Mouse (Mus musculus) MEL (cell line): ENCODE measurements around the gene Ccnyl1. TPM values are rescaled to one million over a fixed set of nuclear protein-coding genes. Genes with fewer than 3 reads are reported as not detected.

Experiments used
- DNase-seq: peaks from one replicate; pipeline ENCODE4 v3.0.0; 2011; ENCODE audit warnings: low read depth, low spot score
- H3K27ac ChIP-seq: 2 replicates; pipeline ENCODE4 v1.5.1; 2012; ENCODE audit warnings: low read depth, mild to moderate bottlenecking, control low read depth, low read length, moderate library complexity; ENCODE audit not compliant: control insufficient read depth
- H3K27me3 ChIP-seq, 2 experiments: fragments of 150-350 bp in 1 of 2; sonication (generic) in 1 of 2; 2 replicates each; pipeline ENCODE4 v1.6.1; 2012; ENCODE audit warnings: low read length in 2 of 2, mild to moderate bottlenecking in 2 of 2, improper control_type of control experiment in 1 of 2, moderate library complexity in 1 of 2; ENCODE audit not compliant: insufficient read depth in 2 of 2, control insufficient read depth in 1 of 2
- H3K36me3 ChIP-seq, 2 experiments: 2 replicates each; pipeline ENCODE4 v1.6.1; 2012 to 2014; ENCODE audit warnings: low read length in 2 of 2, improper control_type of control experiment in 1 of 2, inconsistent platforms in 1 of 2, mild to moderate bottlenecking in 1 of 2; ENCODE audit not compliant: insufficient read depth in 2 of 2, control insufficient read depth in 1 of 2
- H3K4me1 ChIP-seq, 2 experiments: fragments of 150-350 bp in 1 of 2; sonication (generic) in 1 of 2; 2 replicates each; pipeline ENCODE4 v1.6.1; 2012; ENCODE audit warnings: low read length in 2 of 2, improper control_type of control experiment in 1 of 2, mild to moderate bottlenecking in 1 of 2; ENCODE audit not compliant: insufficient read depth in 2 of 2, control insufficient read depth in 1 of 2
- H3K4me3 ChIP-seq, 2 experiments: fragments of 150-350 bp in 1 of 2; sonication (generic) in 1 of 2; 2 replicates each; pipeline ENCODE4 v1.5.1; 2012; ENCODE audit warnings: low read depth in 2 of 2, low read length in 2 of 2, mild to moderate bottlenecking in 2 of 2, moderate library complexity in 2 of 2, control low read depth in 1 of 2, improper control_type of control experiment in 1 of 2; ENCODE audit not compliant: control insufficient read depth in 1 of 2, insufficient read depth in 1 of 2
- H3K79me2 ChIP-seq: 2 replicates; pipeline ENCODE4 v1.6.1; 2012; ENCODE audit warnings: mild to moderate bottlenecking, low read length, moderate library complexity; ENCODE audit not compliant: control insufficient read depth, poor library complexity, insufficient read depth
- H3K9ac ChIP-seq: 2 replicates; pipeline ENCODE4 v1.6.1; 2012; ENCODE audit warnings: low read depth, mild to moderate bottlenecking, control low read depth, low read length, moderate library complexity; ENCODE audit not compliant: control insufficient read depth, poor library complexity, severe bottlenecking
- H3K9me3 ChIP-seq: fragments of 150-350 bp; sonication (generic); replicated peaks from 2 replicates; pipeline ENCODE4 v1.6.1; 2012; ENCODE audit warnings: mild to moderate bottlenecking, low read length, improper control_type of control experiment, moderate library complexity; ENCODE audit not compliant: insufficient read depth
- BHLHE40 ChIP-seq: IDR thresholded peaks from 2 replicates; pipeline ENCODE4 v1.6.1; 2012; ENCODE audit warnings: low read depth, mild to moderate bottlenecking, inconsistent platforms, low read length, improper control_type of control experiment, borderline replicate concordance
- CHD2 ChIP-seq: IDR thresholded peaks from 2 replicates; pipeline ENCODE4 v1.6.1; 2011; ENCODE audit warnings: low read length, improper control_type of control experiment
- E2F4 ChIP-seq: IDR thresholded peaks from 2 replicates; pipeline ENCODE4 v1.6.1; 2011; ENCODE audit warnings: low read depth, low read length, improper control_type of control experiment, borderline replicate concordance
- EP300 ChIP-seq, 2 experiments: IDR thresholded peaks; 2 replicates each; pipeline ENCODE4 v1.6.1; 2011; ENCODE audit warnings: improper control_type of control experiment in 2 of 2, low read length in 2 of 2, low read depth in 1 of 2, mild to moderate bottlenecking in 1 of 2
- GATA1 ChIP-seq: IDR thresholded peaks from 2 replicates; pipeline ENCODE4 v1.6.1; 2011; ENCODE audit warnings: low read depth, low read length, improper control_type of control experiment
- MAZ ChIP-seq: IDR thresholded peaks from 2 replicates; pipeline ENCODE4 v1.6.1; 2012; ENCODE audit warnings: low read depth, mild to moderate bottlenecking, inconsistent platforms, low read length, improper control_type of control experiment
- MYC ChIP-seq: IDR thresholded peaks from 2 replicates; pipeline ENCODE4 v1.6.1; 2011; ENCODE audit warnings: low read depth, mild to moderate bottlenecking, low read length, improper control_type of control experiment, moderate library complexity
- NRF1 ChIP-seq: IDR thresholded peaks from 2 replicates; pipeline ENCODE4 v1.6.1; 2014; ENCODE audit warnings: low read depth, mild to moderate bottlenecking, inconsistent platforms, low read length, improper control_type of control experiment, moderate library complexity; ENCODE audit not compliant: poor library complexity, insufficient read depth, severe bottlenecking
- POLR2A ChIP-seq, 2 experiments: IDR thresholded peaks; 2 replicates each; pipeline ENCODE4 v1.6.1; 2011 to 2012; ENCODE audit warnings: low read length in 2 of 2, mild to moderate bottlenecking in 2 of 2, control low read depth in 1 of 2, improper control_type of control experiment in 1 of 2, low read depth in 1 of 2, moderate library complexity in 1 of 2; ENCODE audit not compliant: control insufficient read depth in 1 of 2, insufficient read depth in 1 of 2, poor library complexity in 1 of 2
- POLR2AphosphoS2 ChIP-seq: IDR thresholded peaks from 2 replicates; pipeline ENCODE4 v1.6.1; 2011; ENCODE audit warnings: low read length, improper control_type of control experiment
- RAD21 ChIP-seq: IDR thresholded peaks from 2 replicates; pipeline ENCODE4 v1.6.1; 2011; ENCODE audit warnings: mild to moderate bottlenecking, low read depth, low read length, improper control_type of control experiment
- RCOR1 ChIP-seq: IDR thresholded peaks from 2 replicates; pipeline ENCODE4 v1.6.1; 2012; ENCODE audit warnings: low read depth, mild to moderate bottlenecking, inconsistent platforms, low read length, improper control_type of control experiment
- SIN3A ChIP-seq: IDR thresholded peaks from 2 replicates; pipeline ENCODE4 v1.6.1; 2012; ENCODE audit warnings: low read length, improper control_type of control experiment, inconsistent platforms
- TAL1 ChIP-seq: IDR thresholded peaks from 2 replicates; pipeline ENCODE4 v1.6.1; 2012; ENCODE audit warnings: mild to moderate bottlenecking, inconsistent platforms, low read length, moderate library complexity, mixed read lengths
- TCF12 ChIP-seq: IDR thresholded peaks from 2 replicates; pipeline ENCODE4 v1.6.1; 2014; ENCODE audit warnings: low read depth, mild to moderate bottlenecking, inconsistent platforms, low read length, improper control_type of control experiment, moderate library complexity
- USF1 ChIP-seq: IDR thresholded peaks from 2 replicates; pipeline ENCODE4 v1.6.1; 2014; ENCODE audit warnings: low read depth, mild to moderate bottlenecking, inconsistent platforms, low read length, improper control_type of control experiment, moderate library complexity
- ZKSCAN1 ChIP-seq: IDR thresholded peaks from 2 replicates; pipeline ENCODE4 v1.6.1; 2012; ENCODE audit warnings: low read depth, mild to moderate bottlenecking, inconsistent platforms, low read length, improper control_type of control experiment, moderate library complexity
- ZNF384 ChIP-seq: IDR thresholded peaks from 2 replicates; pipeline ENCODE4 v1.6.1; 2012; ENCODE audit warnings: low read depth, mild to moderate bottlenecking, inconsistent platforms, low read length, improper control_type of control experiment
- polyA plus RNA-seq, 2 experiments: library from polyadenylated mRNA; stranded (reverse) in 1 of 2; unstranded in 1 of 2; fragments of >175 nt in 1 of 2; fragments of >200 nt in 1 of 2; gene quantifications; 2 replicates each; pipeline versions ENCODE4 v1.2.1 to v1.2.4; 2012; ENCODE audit warnings: low replicate concordance in 2 of 2, low read depth in 1 of 2; ENCODE audit not compliant: insufficient read length in 2 of 2, insufficient read depth in 1 of 2, missing spikeins in 1 of 2
- total RNA-seq: library from RNA; depleted of rRNA; stranded (reverse); fragments of 300-350 nt; gene quantifications from 2 replicates; pipeline ENCODE4 v1.2.3, GENCODE M21; 2012

Gene Ccnyl1
- total and polyA plus RNA-seq, 3 experiments: 3.0 to 18.1 TPM; not detected in 1

DNA sequence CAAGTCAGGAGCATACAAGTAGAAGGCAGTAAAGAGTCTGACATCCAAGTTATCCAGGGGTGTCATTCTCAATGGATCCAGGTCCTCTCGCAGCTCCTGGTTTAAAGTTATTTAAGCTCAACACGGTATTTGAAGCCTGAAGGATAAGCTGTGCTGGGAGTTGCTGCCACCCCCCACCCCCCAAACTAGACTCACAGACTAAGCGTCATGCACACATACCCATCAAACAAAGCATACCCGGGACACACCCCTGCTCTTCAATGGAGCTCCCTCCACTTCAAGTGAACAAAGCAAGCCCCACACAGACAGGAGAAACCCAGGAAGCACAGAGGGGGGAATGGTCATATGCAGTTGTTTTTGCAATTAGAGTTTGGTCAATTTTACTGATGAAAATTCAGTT lies 39.8 kb downstream of the Ccnyl1 start:
- DNase-seq: no peak
- Histone ChIP-seq H3K27ac (no peak overlapping the region), H3K27me3 (no peaks in the 10 kb centered on the region), H3K9me3 (no peaks in the 10 kb centered on the region), H3K4me3 (no peak overlapping the region), H3K4me1 (peaks cover 11 to 23% of the 10 kb centered on the region in 2 experiments), H3K79me2 (no peaks in the 10 kb centered on the region), H3K9ac (no peak overlapping the region), H3K36me3 (peaks cover 0 to 17% of the 10 kb centered on the region in 2 experiments; a peak in 2 of 4 replicates)
- no peak for TF ChIP-seq CHD2
- no peak for TF ChIP-seq POLR2A (IDR thresholded peaks at IDR 0.05; ENCODE audit: control insufficient read depth in 1 of 2, insufficient read depth in 1 of 2, low read depth in 1 of 2, low read length in 2 of 2, poor library complexity in 1 of 2)
- no peak for TF ChIP-seq MYC
- no peak for TF ChIP-seq TAL1
- no peak for TF ChIP-seq MAZ
- TF ChIP-seq POLR2AphosphoS2: no peak
- no peak for TF ChIP-seq BHLHE40
- no peak for TF ChIP-seq GATA1
- no peak for TF ChIP-seq SIN3A
- no peak for TF ChIP-seq USF1

DNA sequence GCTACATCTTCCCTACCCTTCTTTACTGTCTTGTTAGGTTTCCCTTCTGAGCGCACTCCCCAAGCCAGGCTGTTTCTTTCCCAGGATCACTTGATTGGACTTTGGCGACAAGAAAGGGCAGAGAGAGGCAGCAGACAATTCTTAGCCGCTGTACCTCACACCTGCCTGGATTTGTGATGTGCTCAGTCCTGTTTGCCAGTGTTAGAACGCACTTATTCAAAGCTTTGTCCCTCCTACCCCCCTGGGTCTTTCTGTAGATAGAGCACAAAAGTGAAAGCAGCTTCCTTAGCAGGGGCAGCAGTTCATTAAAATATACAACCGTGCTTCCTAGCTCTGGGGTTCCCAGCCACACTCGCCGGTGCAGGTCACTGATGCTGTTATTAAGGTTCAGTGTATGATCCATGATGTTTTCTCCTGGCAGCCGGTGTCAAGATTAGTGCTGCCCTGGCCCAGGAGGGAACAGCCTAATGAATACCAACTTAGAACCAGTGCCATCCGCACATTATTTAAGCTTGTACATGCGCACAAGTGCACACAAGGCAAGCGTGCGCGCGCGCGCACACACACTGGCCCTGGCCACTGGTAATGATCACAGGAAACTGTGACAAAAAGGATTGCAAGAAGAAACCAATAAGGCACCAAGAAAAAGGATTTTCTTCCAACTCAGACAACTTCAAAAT lies 41.2 kb downstream of the Ccnyl1 start:
- Histone ChIP-seq H3K79me2 (no peaks in the 10 kb centered on the region; the same call in 1 of the 2 replicates), H3K4me1 (peaks cover 11 to 28% of the 10 kb centered on the region in 2 experiments), H3K36me3 (peaks cover 0 to 17% of the 10 kb centered on the region in 2 experiments; a peak in 2 of 4 replicates), H3K27me3 (no peaks in the 10 kb centered on the region), H3K27ac (no peak overlapping the region), H3K9me3 (no peaks in the 10 kb centered on the region), H3K4me3 (no peak overlapping the region), H3K9ac (no peak overlapping the region)
- no peak for DNase-seq
- TF ChIP-seq EP300 (IDR thresholded peaks at IDR 0.05; ENCODE audit: low read depth in 1 of 2, low read length in 2 of 2) (no peak), E2F4 (no peak), ZKSCAN1 (no peak), GATA1 (no peak), RAD21 (no peak), ZNF384 (no peak), RCOR1 (no peak), TCF12 (no peak), MAZ (no peak), NRF1 (no peak)
